Mouse (Mus musculus) spleen, postnatal 14 days (tissue): ENCODE data around the gene Rgs8.

ENCODE experiments used
- DNase-seq, 2 experiments: peaks; one replicate each; pipeline ENCODE4 v3.0.0; 2021 to 2022; ENCODE audit warnings: low spot score in 2 of 2

Gene Rgs8

GRCm38 (mm10) chr1:153652938-153653623, at the start of gene Rgs8:
Gene Rgs8 (plus strand): TSS chr1:153653025.
- no peak for DNase-seq

- no peak for DNase-seq
Measured at GRCm38 (mm10) chr1:153617340-153617830, 35.4 kb upstream of the Rgs8 start.

DNA sequence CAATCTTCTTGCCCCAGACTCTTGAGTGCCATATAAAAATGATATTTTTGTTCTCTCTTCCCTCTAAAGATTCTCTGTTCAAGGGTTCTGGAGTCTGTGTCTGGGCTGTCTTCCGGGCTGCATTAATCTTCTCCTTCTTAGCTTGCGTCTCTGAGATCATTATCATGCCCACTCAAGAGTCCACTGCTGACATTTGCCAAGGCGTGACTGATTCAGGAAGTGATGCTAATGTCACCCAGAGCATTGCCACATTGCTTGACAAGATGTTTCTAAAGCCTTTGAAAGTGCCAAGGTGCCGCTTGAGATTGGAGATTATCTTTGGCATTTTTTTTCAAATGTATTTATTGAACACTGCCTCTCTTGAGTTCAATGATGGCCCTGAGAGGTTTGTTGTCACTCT, 29.8 kb upstream of the Rgs8 start:
- no peak for DNase-seq

DNA sequence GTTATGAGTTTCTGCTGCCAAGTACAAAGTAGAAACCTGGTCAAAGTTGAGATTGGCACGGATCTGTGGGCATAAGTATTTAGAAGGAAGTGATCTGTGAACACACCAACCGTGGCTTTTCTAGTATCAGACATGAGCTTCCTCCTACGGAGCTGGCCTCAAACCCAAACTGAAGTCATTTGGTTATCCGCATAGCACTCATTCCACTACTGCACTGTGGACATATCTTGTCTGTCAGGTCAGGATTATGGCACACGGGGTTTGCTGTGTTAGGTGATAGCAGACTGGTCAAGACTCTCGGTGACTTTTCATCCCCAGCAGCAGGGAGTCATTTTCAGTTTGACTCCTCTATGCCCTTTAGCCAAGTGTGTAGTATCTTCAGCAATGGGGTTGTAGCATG, 20.1 kb upstream of the Rgs8 start:
- DNase-seq = no peak

DNA sequence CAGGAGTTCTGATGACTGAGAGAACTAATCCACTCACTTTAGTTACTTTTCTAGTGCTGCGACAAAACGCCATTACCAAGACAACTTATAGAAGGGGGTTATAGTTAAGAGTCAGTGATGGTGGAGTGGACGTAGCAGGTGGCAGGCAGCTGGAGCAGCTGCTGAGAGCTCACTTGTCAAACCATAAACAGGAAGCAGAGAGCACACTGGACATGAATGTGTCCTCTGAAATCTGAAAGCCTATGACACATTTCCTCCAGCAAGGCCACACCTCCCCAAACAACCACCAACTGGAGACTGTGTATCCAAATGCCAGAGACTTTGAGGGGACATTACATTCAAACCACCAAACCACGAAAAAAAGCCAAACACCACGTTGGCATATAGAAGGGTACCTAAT, 17.8 kb upstream of the Rgs8 start:
- DNase-seq = no peak

DNA sequence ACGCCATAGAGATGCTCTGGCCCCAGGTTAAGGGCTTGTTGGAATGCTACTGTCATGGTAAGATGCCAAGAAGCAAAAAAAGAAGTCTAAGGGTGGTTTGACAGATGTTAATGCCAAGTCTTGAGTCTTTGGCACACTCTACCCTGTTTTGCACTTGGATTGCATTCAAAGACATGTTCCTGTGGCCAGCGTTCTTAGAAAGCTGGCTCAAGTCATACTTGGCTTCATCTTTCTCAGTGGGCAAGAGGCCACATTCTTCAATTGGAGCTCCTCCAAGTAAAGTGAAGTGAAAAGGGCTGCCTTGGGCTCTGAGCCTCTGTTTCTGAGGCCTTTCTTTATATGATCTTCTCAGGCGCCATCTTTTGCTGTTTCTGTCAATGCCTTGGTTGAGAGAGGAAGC, 17.3 kb upstream of the Rgs8 start:
- DNase-seq = no peak

DNA sequence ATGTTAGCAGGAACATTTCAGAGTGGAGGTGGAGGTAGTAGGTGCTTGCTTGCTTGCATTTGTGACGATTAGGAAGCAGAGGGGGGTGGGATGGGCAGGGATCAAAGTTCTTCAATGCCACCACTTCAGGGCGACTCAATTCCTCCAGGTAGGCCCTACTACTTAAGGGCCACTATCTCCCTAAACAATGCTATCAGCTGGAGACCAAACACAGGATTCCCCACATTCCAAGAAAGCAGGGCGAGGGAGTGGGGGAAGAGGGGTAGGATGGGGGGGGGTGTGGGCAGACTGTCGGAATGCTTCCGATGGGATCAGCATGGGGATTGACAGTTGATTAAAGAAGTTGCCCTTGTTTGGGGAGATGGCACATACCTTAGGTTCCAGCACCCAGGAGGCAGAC, 16.0 kb upstream of the Rgs8 start:
- DNase-seq = no peak

DNA sequence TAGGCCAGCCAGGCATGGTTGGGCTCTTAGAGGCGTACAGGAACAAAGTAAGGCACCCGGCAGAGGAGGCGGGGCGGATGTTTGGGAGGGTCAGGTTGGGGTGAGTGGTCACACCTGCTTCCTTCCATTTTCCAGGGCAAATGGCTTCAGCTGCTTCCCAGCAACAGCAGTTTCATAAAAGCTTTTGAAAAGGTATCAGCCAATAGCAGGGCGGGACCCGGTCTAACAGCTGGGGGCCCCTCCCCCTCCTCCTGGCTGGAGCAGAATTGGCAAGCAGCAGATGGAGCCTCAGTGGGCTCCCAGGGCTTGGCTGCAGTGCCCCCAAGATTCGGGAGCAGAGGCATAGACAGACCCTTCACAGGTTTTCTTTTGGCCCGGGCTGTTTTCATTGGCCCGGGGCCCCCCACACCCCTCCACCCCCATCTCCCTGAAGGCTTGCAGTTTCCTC, 11.3 kb upstream of the Rgs8 start:
- no peak for DNase-seq

DNA sequence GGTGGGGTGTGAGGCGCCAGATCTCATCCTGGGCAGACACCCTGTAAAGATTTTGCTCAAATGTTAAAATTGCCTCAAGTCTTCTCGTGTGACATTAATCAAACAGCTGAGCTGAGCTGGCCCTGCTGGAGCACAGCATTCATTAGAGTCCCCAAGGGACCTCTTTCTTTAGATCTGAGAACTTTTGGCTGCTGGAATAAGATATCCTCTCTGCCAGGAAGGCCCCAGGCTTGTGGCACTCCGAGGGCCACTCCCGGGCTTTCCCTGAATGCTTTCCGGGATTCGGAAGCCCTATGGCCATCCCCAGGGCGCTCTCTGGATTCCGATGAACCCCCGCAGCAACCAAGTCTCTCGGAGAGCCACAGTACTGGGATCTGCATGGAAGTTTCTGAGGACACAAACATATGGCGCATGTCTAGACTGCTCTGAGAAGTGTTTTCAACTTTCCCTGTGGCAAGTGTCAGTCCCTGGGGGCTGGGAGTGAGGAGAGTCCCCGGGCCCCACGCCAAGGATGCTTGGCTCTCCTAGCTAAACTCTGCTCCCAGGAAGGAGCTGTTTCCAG, 10.8 kb upstream of the Rgs8 start:
- DNase-seq = no peak

GRCm38 (mm10) chr1:153653674-153654073, 849 bp downstream of the Rgs8 start:
- DNase-seq = no peak

- no peak for DNase-seq
Measured at GRCm38 (mm10) chr1:153659666-153660065, 6.8 kb downstream of the Rgs8 start.

GRCm38 (mm10) chr1:153660982-153661688, 8.3 kb downstream of the Rgs8 start:
- no peak for DNase-seq

- DNase-seq = no peak
Measured at GRCm38 (mm10) chr1:153661689-153662002, 8.8 kb downstream of the Rgs8 start.

DNA sequence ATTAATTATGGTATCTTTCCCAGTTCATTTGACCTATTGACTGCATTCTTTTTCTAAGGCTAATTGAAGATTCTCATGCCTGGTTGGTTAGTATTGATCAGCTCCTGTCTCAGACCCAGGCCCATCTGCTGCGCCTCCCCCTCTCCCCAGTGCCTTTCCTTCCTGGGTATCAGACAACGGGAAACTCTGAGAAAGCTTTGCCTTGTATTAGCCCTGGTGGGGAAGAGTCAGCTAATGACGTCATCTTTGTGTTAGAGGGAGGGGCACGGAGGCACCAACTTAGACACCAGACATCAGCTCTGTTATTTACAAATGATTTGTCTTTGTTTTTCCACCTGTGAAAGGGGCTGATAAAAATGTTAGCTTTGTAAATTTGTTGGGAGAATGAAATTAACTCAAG, 9.5 kb downstream of the Rgs8 start:
- no peak for DNase-seq

DNA sequence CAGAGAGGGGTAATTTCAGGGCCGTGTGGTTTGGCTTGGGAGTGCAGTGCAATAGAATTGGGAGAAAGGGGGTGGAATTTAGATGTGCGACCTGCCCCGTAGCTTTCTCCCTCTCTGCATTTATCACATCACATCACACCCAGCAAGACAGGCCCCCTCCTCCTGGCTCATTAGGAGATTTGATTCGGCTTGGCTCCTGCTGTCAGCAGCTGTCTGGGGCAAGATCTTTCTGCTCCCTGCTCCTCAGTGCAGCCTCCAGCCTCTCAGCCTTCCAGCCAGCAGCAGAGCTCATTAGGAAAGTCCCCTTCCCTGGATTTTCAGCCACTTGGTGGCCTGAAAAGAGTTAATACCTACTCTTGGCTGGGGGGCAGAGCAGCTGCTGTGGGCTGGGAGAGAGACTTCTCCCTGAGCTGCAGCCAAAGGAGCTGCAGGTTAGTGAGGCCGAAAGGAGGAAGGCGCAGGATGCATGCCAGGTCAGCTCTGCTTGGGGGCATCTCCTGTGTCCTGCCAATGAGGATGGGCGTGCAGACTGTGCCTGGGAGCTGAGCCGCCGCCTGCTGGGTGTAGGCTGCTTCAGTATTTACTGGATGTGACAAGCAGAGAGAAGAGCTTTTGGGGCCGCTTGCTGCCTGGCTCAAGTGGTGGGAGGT, 12.4 kb downstream of the Rgs8 start:
- no peak for DNase-seq

- DNase-seq = no peak
Measured at GRCm38 (mm10) chr1:153666236-153666635, 13.4 kb downstream of the Rgs8 start.

DNA sequence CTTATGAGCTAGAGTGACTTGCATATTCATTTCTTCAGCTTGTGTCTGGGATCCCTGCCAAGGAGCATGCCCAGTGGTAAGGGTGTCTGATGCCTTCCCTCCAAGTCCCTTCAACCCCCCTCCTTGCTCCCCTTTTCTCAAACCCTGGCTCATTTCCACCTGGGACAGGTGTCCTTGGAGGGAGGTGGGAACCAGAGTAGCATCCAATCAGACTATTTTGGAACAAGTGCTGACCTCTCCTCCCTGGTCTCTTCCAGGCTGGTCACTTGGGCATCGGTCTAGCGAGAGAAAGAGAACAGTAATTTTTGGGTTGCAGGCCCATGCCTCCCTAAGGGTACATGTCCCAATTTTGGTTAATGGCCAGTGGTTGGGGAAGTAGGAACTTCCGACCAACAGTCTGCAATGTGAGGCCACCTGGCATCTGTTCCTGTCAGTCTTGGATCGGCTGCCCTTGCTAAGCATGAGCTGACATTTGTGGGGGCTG, 14.5 kb downstream of the Rgs8 start:
- no peak for DNase-seq

DNA sequence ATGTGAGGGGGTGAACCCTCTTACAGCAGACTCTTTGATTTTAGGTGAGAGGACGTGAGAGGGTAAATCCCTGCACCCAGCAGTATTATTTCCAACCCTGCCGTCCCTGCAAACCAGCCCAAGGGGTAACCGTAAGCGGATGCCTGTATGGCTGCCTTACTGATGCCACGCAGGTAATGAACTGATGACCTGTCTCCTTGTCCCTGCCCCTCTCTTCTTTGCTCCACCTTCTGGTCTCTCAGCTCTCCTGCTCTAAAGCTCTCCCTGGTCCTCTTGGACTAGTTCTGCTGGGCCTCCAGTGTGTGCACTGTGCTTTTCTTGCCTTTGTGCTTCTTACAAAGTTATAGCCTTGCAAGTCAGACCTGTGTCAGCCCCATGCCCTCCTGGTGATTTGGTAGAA, 15.0 kb downstream of the Rgs8 start:
- DNase-seq = no peak

DNA sequence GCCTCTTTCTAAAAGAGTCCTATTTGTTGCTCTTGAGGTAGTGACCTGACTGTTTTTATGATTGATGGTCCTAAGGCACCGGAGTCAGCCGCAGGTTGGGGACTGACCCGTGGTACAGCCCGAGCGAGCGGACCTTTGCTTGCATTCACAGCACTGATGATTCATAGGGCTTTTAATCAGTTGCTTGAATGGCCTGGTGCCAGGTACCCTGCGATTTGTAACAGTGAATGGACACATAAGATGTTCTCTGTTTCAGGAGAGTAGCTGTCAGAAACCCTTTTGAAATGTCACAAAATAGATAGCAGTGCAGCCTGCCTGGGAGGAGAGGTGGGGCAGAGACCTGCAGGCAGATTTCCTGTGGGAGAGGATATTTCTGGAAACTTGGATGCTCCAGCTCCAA, 16.3 kb downstream of the Rgs8 start:
- DNase-seq = no peak

GRCm38 (mm10) chr1:153669728-153670127, 16.9 kb downstream of the Rgs8 start:
- no peak for DNase-seq

GRCm38 (mm10) chr1:153671352-153671751, 18.5 kb downstream of the Rgs8 start:
- no peak for DNase-seq

GRCm38 (mm10) chr1:153672698-153673097, 19.9 kb downstream of the Rgs8 start:
- DNase-seq = no peak

GRCm38 (mm10) chr1:153673900-153674299, 21.1 kb downstream of the Rgs8 start:
- DNase-seq = no peak
